Mouse (Mus musculus): ENCODE data around the gene Pafah2. TPM values are rescaled to one million over a fixed set of nuclear protein-coding genes. Genes with fewer than 3 reads are reported as not detected.

Pafah2 gene
- total RNA-seq (2021), result 1 to 10 TPM; 6.8 to 8.0 TPM

DNA sequence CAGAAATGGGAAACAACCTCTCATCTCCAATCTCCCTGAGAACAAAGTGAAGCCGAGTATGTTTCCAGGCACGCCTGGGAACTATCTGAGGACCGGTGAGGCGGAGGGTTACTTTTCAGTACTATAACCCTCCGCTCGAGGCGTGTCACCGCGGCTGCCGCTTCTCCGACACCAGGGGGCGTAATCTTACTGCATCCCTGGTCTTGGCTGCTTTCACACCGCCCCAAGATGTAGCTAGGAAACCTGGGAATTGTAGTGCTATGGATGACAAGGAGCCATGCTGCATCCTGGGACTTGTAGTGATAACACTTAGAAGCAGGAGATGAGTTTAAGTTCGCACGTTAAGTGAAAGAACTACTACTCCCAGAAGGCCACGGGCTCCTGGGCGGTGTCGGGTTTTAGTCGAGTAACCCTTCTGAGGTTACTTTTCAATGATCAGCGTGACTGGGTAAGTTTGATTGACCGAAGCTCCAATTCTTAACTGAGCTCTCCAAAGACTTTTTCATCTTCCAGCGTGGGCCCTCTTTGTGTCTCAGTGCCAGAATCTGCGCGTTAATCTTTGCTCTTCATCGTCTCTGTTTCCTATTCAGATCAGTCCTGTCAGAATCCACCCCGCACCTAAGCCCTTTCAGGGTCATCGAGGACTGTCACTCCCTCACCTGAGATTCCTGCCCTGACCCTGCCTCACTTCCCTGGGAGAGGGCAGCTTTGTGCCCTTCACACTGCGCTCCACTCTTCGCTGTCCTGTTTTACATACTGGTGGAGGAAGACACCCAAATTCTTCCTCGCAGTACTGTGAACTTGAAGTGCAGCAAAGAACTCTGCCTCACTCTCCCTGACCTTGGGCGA is at the start of gene Pafah2:
Gene Pafah2 (plus strand): TSS at position 344 of the 849 bp plus-strand sequence.
- intact Hi-C loops (cut with DNase I), result loop anchor here (1.0 kb wide), 1 partner anchor 82 kb away; no protein-coding TSS in a partner anchor
- peak; percentile 88 to 91 for DNase-seq

DNA sequence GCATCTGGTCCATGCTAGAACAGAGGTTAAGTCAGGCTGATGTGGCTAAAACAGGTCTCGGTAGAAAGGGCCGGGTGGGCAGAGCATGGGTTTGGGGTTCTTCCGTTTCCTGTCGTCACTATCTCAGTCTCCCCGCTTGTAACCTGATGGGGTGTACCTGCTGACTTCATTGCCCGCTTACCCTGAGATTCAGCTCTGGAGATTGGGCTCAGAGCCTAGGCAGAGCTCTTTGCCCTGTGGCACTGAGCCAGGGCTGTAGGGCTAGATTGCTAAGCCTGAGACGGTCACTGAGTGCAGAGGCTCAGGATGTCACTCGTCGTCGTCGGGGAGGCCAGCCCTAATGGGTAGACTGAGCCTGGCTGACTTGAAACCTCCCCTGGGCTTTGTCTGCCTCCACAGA is 48.0 kb upstream of the Pafah2 start:
- intact Hi-C loops (cut with DNase I), result no loop called here
- DNase-seq, result peak in 1 of 2 experiments; percentile 30

DNA sequence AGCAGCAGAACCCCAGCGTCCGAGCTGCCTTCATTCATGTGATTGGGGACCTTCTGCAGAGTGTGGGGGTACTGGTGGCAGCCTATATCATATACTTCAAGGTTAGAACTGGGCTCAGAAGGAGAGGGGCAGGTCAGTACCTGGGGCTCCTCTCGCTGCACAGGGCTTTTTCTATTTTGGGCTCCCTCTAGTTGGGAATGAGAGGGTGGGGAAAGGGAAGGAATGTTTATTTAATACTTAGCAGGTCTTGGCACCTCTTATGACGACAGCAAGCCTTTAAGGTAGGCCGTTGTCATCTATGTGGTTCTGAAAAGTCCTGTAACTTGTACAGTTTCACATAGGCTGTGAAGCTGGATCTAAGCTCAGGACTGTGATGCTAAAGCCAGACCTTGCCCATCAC is 47.6 kb upstream of the Pafah2 start:
- intact Hi-C loops (cut with DNase I), result no loop called here

DNA sequence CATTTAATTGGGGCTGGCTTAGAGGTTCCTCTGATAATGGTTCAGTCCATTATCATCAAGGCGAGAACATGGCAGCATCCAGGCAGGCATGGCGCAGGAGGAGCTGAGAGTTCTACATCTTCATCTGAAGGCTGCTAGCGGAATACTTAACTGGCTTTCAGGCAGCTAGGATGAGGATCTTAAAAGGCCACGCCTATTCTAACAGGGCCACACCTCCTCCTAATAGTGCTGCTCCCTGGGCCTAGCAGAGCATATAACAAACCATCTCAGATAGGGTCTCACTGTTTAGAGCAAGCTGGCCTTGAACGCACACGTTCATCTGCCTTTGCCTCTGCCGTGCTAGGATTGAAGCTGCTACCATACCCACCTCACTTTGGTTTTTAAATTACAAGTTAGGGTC is 46.3 kb upstream of the Pafah2 start:
- no peak for DNase-seq
- intact Hi-C loops (cut with DNase I), result no loop called here

More for the DNA sequence above, 47.6 kb upstream of the Pafah2 start:
- no peak for DNase-seq

DNA sequence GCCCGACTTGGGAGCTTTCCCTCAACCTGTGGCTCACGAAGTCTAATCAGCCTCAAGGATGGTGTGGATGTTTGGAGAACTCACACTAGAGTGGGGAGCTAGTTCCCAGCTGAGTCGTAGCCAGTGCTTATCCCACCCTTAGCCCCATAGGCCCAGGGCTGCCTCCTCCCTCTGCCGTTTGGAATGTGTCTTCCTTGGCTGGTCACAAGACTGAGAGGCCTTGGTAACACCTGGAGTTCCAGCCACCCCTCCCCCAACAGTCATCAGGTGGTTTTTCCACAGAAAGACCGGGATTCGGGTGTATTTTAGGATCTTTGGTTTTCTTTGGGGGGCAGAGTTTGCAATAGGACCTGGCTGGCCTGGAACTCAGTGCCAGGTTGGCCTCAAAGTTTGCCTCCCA is 45.5 kb upstream of the Pafah2 start:
- intact Hi-C loops (cut with DNase I), result no loop called here

DNA sequence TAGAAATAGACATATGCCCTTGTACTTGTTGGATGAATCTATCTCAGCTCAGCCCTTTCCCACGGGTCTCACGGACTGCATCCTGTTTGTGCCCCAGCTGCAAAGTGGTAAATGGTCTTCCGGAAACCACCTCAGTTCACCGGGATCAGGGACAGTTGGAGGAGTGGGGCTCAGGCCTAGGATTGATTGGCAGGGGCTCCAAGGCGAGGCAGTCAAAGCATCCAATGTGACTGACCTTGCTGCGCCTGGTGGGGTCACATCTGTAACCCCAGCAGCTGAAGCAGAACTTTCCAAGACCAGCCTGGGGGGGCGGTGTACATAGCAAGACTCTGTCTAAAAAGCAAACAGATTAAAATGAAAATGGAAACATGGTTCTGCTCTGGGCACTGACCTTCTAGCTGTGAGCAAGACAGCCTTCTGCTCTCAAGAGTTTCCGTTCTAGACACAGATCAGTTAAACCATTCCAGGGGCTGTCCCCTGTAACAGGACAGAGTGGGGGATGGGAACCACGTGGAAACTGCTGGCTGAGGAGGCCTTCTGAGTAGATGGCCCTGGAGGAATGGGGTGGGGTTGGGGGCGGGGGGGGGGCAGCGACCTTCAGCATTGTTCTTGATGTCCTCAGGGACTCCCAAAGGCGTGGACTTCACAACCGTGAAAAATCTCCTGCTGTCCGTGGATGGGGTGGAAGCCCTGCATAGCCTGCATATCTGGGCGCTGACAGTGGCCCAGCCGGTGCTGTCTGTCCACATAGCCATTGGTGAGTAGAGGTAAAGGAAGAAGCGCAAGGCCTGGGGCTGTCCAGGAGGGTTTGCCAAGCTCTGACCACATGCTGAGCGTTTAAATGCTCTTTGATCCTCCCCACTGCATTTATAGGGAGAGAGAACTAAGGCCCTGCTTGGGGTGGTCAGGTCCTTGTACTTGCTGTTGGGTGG is 44.5 kb upstream of the Pafah2 start:
- no peak for DNase-seq
- intact Hi-C loops (cut with DNase I), result no loop called here

More for the DNA sequence above, 45.5 kb upstream of the Pafah2 start:
- DNase-seq, result no peak

DNA sequence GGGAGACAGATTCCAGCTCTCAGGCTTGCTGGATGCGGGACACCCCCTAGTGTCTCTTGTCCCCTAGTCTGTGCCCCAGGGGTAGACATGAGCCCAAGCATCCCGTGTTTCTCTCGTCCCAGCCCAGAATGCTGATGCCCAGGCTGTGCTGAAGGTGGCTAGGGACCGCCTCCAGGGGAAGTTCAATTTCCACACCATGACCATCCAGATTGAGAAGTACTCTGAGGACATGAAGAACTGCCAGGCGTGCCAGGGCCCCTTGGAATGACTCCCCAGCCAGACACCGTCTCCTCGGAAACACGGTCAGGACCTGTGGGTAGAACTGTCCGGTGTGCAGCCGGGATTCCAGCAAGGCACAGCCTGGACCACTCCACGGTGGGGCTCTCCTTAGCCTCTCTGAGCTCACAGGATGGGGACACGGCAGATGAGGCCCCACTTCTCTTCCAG is 43.8 kb upstream of the Pafah2 start:
- DNase-seq, result no peak
- intact Hi-C loops (cut with DNase I), result no loop called here

DNA sequence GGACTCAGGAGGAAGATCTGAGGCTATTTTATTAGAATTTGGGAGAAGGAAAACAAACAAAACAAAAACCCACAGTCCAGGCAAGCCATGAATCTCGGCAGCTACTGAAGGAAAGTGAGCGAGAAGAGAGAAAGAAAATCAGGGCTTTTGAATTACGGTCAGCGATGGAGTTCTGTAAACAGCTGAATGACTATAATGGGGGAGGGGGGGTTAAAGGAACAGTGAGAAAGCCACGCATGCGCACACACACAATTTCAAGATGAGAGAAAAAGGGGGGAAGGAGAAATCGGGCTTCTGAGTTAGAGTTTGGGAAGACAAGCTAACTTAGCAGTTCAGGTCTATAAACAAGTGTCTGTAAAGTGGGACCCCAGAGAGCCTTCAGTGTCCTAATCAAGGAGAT is 43.2 kb upstream of the Pafah2 start:
- intact Hi-C loops (cut with DNase I), result no loop called here
- no peak for DNase-seq

DNA sequence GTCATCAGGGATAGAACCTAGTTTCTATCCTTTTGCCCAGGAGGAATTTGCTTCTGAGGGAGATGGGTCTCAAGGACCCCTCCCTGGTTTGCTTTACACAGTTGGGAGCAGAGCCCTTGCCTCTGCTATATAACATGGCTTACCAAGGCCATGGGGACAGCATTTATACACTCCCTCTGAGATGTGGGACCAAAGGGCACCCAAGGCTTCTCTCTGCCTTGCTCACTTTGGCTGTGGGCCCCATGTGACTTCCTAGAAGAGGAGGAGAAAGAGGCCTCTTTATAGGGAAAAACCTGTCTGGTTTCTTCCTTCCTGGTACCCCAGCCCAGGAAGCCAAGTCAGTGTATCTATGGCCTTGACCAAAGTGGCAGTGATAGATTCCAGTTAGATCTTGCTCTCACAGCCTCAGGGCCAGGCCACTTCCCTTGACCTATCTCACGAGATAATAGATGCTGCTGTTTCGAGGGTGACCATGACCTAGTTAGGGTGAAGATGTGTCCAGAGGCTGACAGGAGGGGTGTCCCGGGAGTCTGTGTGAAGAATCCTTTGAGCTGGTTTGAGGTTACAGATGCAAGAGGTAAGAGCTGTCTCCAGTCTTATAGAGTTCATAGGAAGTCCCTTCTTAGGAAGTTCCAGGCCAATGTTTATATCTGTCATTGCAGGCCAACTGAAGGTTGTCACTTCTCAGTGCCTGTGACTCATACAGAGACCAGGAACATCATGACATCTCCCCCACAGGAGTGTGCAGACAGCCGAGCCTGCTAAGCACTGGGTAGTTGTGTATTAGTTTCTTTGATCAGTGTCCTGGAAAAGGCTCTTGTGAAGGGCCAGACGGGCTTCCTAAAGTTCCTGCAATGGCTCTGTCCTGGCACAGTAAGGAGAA is 42.4 kb upstream of the Pafah2 start:
- intact Hi-C loops (cut with DNase I), result no loop called here
- DNase-seq, result no peak

DNA sequence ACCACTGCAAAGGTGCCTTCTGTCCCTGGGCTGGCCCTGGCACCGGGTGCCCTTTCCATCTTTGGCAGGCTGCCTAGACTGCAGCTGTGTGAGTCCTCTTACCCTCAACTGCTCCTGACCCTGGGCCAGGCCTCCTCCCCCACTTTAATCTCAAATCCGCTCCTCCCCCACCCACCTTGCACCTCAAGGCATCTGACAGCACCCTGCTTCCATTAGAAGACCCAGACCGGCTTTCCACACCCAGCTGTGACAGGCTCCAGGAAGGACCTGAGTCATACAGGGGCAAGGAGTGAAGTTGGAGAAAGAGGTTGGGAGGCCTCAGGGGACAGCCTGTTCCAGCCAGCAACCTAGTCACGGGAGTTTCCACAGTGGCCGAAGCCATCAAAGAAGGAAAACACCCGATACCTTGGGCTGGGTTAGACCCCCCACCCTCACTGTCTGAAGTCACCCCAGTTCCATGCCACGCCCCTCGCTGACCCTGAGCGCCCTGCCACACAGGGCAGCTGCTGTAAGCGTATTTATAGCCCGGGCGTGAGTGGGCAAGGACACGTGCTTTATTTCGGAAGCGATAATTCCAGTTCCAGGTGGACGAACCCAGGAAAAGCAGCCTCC is 40.2 kb upstream of the Pafah2 start:
- intact Hi-C loops (cut with DNase I), result loop anchor here (2.0 to 5.0 kb wide), 3 partner anchors 41 to 94 kb away; partner anchors contain the start of gene Trim63
- DNase-seq, result peak; percentile 62 to 69

DNA sequence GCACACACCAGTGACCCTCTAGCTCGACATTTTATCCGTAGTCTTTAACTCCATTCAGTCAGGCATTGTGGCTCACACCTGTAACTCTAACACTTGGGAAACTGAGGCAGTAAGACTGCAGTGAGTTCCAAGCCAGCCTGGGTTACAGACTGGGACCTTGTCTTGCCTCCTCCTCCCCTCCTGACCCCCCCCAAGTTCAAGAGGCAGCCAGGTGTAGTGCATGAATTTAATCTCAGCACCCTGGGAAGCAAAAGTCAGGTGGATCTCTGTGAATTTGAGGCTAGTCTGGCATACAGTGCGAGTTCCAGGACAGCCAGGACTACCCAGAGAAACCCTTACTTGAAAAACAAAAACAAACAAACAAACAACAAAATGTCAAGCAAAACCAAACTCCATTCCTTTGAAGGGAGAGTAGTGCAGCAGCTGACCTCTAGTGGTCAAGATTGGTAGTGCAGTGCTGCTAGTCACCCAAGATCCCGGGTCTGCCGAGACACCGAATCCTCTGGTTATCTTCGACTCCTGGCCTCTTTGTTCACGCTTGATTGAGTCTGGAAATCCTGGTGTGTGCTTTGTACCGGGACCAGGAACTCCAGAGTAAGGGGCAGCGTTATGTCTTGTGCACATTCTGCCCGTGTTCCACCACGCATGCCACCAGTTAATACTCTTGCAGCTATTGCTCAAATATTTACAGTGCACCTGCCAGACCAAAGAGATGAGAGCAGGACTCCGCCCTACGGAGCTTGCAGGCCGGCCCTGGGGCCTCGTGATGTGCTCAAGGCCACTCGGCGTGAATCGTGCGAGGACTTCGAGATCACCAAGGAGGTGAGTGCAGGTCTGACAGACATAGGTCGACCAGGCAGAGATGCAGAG is 39.3 kb upstream of the Pafah2 start:
- intact Hi-C loops (cut with DNase I), result loop anchor here (2.0 to 5.0 kb wide), 3 partner anchors 42 to 95 kb away; partner anchors contain the start of gene Trim63
- DNase-seq, result peak; percentile 79 to 85

DNA sequence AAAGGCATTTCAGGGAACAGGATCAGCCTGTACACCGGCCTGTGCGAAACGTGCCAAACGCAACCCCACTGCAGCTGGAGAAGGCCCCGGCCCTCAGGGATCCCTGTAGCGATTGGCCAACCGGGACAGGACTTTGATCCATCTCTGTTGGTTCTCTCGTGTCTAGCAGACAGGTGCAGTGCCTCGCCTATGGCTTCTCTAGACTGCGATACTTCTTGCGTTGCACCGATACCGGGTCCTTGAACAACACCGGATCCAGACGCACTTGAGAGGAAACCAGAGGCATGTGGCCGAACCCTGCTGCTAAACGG is 38.7 kb upstream of the Pafah2 start:
- intact Hi-C loops (cut with DNase I), result loop anchor here (2.0 to 5.0 kb wide), 3 partner anchors 43 to 95 kb away; partner anchors contain the start of gene Trim63
- DNase-seq, result no peak

DNA sequence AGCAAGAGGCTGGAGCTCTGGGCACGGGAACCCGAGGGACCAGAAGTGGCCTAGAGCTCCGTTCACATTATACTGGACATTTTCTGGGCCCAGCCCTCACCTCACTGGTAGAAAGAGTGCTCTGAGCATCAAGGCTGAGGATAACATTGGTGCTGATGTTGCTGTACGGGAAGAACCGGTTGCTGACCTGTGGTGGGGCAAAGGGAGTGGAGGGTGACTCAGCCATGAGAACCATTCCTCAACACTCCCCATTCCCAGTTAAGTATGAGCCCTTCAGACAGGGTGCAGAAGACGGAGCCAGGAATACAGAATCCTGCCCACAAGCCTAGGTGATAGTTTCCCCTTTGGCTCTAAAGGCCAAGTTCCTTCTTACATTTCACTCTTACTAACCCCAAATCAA is 36.5 kb upstream of the Pafah2 start:
- intact Hi-C loops (cut with DNase I), result loop anchor here (5.0 kb wide), 1 partner anchor 97 kb away; no protein-coding TSS in a partner anchor
- no peak for DNase-seq

DNA sequence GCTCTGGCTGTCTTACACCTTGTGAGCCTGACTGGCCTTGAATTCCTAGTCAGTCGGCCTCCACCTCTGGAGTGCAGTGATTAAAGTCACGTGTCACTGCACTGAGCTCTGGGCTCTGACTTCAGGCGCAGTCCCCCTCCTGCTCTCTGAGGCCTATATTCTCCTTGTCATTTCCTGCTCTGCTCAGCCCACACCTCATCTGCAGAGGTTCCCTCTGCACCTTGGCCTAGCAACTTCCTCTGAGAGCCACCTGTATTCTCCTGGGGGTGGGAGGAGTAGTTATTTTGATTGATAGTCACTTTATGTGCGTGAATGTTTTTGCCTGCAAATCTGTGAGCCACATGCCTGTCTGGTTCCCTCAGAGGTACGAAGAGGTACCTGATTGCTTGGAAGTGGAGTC is 34.9 kb upstream of the Pafah2 start:
- intact Hi-C loops (cut with DNase I), result no loop called here
- no peak for DNase-seq

DNA sequence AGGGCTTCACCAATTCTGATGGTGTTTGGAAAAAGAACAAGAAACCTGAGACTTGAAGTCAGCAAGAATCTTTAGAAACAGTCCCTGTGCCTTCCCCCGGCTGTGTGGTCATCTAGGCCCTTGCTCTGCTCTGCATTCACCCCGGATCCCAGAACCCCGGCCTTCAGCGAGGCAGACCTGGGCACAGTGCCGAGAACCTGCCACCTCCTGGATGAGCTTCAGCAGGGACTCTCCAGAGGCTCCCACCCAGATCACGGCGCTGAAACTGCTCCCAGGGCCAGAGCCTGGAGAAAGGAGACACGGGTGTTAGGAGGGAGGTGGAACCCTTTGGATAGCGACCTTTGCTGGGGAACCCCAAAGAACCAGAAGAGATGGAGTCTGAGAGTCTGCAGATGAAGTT is 34.0 kb upstream of the Pafah2 start:
- DNase-seq, result peak; percentile 37 to 44
- intact Hi-C loops (cut with DNase I), result no loop called here

DNA sequence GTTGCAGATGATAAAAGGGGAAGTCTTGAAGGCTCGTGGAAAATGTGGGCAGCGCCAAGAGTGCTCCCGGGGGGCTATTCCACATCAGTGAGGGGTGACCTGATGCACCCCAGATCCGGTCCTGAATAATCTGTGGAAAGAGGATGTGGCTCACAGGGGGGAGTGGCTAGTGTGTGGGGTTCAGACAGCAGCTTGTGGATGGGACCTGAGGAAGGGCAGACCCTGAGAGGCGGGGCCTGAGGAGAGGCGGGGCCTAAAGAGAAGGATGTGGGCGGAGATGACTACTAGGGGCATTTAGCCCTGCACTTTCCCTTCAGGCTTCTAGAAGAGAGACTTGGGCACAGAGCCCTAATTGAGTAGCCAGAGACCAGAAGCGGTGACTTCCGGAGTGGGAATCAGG is 33.5 kb upstream of the Pafah2 start:
- DNase-seq, result peak; percentile 32 to 50
- intact Hi-C loops (cut with DNase I), result no loop called here

DNA sequence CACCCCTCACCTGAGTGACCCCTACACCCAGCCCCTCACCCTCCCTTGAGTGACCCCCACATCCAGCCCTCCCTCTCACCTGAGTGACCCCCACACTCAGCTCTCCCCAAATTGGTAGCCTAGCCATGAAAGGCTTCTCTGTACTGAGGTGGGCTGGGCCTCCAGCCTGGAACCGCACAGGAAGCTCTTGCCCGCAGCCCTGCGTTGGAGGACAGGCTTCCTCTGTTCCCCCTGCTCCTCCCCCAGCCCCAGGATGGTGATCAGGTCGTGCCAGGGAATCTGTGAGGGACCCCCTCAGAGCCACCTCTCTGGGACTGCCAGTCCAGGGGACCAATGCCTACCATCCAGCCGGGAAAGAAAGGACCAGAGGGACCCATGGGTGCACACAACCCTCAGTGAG is 30.8 kb upstream of the Pafah2 start:
- intact Hi-C loops (cut with DNase I), result no loop called here

DNA sequence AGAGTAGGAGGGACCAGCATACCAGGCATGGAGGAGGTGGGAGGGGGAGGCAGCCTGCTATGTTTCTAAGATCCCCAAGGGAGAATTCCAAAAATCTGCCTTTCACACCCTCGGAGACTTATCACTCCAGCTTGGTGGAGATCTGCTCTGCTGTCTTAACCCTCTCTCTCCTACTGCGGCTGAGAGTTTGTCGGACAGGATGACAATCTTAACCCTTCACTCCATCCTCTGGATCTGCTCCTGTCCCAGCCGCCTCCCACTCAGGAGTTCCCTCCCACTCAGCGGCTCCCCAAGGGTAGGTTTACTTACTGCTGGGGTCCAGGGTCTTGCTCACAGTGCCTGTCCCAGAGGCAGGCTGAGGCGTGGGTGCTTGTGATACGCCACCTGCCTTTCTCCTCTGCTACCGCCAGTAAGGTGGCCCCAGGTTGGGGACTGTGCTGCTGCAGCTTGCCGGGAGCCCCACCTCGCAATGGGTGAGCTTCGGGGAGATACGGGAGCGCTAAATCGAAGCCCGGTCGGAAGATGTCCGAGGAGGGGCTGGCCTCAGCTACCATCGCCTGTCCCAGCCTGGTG is 25.4 kb upstream of the Pafah2 start:
- intact Hi-C loops (cut with DNase I), result no loop called here
- DNase-seq, result no peak

More for the DNA sequence above, 30.8 kb upstream of the Pafah2 start:
- no peak for DNase-seq
